Mouse (Mus musculus): ENCODE results near the gene March7. TPM values are rescaled to one million over a fixed set of nuclear protein-coding genes. Genes with fewer than 3 reads are reported as not detected.

The March7 gene
- polyA plus RNA-seq, 1 experiment from 2014 or later = 67.4 TPM

DNA sequence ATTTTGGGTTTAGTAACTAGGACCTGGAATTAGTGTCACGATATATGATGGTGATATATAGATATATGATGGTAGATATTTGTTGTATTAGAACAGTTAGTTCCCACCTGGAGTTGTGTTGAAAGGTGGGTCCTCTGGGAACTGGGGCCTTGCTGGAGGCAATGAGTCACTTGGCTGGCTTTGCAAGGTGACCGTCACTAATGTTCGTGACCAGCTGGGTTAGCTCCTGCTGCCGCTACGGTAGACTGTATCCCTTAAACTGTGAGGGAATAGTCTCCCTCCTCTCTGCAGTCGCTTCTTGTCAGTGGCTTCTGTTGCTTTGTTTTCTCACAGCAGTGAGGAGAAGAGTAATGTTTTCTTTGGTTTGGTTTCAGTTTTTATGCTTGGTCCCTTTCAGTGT, 11.5 kb downstream of the March7 start:
- 82% methylated on average over 6 of the region's 6 CpGs for WGBS
- Histone ChIP-seq H3K4me1 (no peaks in the 10 kb centered on the region), H3K36me3 (peaks cover 54% of the 10 kb centered on the region), H3K27me3 (ENCODE audit: low read depth, poor library complexity, severe bottlenecking) (no peaks in the 10 kb centered on the region), H3K27ac (replicated peaks) (no peak overlapping the region), H3K4me3 (no peak overlapping the region), H3K9me3 (replicated peaks) (no peaks in the 10 kb centered on the region)
- no peak for DNase-seq (ENCODE audit: low spot score)

DNA sequence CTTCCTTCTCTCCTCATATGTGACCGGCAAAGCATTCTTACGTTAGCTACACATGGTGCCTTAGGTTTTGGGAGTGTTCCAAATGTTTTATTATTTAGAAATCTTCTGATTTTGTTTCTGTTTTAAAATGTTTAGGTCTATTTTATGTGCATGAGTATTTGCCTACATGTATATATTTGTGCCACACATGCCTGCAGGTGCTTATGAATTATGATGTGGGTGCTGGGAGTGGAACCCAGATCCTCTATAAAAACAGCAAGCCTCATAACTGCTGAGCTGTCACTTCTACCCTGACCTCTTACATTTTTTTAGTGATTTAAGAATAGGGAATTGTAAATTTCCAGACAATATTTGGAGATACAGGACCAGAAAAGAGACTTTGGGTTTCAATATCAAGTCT, 12.3 kb downstream of the March7 start:
- 96% methylated on average over 2 of the region's 2 CpGs for WGBS
- no peaks in the 10 kb centered on the region for H3K9me3 ChIP-seq (replicated peaks)
- no peak for DNase-seq (ENCODE audit: low spot score)

DNA sequence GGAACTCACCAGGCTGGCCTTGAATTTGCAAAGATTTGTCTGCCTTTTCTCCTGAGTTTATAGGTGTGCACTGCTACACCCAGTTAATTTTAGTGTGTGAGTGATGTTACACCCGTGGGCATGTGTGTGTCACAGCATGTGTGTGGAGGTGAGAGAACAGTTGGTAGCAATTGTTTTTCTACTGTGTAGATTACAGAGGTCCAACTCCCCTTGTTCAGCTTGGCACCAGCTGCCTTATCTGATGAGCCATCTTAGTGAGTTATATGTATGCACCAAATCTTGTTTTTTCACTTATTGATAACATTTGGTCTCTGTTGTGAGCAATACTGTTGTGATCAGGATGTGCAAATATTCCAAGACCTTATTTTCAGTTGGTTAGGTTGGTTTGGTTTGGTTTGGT, 13.8 kb downstream of the March7 start:
- no peak overlapping the region for H3K27ac ChIP-seq (replicated peaks)
- no peaks in the 10 kb centered on the region for H3K27me3 ChIP-seq (ENCODE audit: low read depth, poor library complexity, severe bottlenecking)
- no peak overlapping the region for H3K4me3 ChIP-seq
- WGBS = 83% methylated on average over 1 of the region's 1 CpGs
- no peaks in the 10 kb centered on the region for H3K4me1 ChIP-seq
- peaks cover 37% of the 10 kb centered on the region for H3K36me3 ChIP-seq
- DNase-seq (ENCODE audit: low spot score) = no peak
- no peaks in the 10 kb centered on the region for H3K9me3 ChIP-seq (replicated peaks)

More for the DNA sequence above, 12.3 kb downstream of the March7 start:
- Histone ChIP-seq H3K27me3 (ENCODE audit: low read depth, poor library complexity, severe bottlenecking) (no peaks in the 10 kb centered on the region), H3K36me3 (peaks cover 52% of the 10 kb centered on the region), H3K4me1 (no peaks in the 10 kb centered on the region), H3K27ac (replicated peaks) (no peak overlapping the region), H3K4me3 (no peak overlapping the region)

DNA sequence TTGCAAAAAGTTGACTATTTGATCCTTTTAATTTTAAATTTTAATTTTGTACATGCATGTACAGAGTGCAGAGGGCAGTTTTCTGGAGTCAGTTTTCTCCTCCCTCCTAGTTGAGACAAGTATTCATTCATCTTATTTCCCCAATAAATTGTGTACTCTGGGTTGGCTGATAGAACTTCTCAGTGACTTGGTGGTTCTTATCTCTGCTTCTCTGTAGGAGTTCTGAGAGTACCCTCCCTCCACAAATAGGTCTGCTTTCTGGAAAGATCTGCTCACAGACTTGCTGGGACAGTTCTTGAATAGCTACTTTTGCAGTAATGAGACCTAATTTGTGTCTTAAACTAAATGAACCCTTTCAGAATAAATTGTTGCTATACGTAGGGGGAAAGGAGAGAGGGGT, 18.8 kb downstream of the March7 start:
- WGBS = 82% methylated on average over 1 of the region's 1 CpGs
- Histone ChIP-seq H3K27ac (replicated peaks) (no peak overlapping the region), H3K36me3 (peaks cover 61% of the 10 kb centered on the region), H3K4me1 (no peaks in the 10 kb centered on the region), H3K27me3 (ENCODE audit: low read depth, poor library complexity, severe bottlenecking) (no peaks in the 10 kb centered on the region), H3K4me3 (no peak overlapping the region), H3K9me3 (replicated peaks) (no peaks in the 10 kb centered on the region)
- DNase-seq (ENCODE audit: low spot score) = no peak

DNA sequence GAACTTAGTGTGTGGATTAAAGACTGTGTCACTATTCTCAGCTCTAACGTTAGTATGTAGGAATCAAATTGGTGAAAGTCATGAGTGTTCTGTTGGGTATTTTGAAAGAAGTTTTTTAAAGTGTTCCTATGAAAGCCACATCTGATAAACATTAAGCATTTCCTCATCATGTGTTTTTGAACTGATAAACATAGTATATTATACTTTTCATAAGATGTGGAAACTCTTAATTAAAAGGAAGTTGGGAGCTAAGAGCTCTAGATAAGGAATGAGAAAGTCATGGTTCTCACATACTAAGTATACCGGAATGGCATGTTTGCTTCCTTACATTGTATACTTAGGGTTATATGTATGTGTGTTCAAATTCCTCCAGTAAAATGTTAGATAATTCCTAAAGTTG, 20.7 kb downstream of the March7 start:
- peaks cover 74% of the 10 kb centered on the region for H3K36me3 ChIP-seq
- H3K9me3 ChIP-seq (replicated peaks) = no peaks in the 10 kb centered on the region
- no peak overlapping the region for H3K27ac ChIP-seq (replicated peaks)
- no peak for DNase-seq (ENCODE audit: low spot score)
- WGBS = 95% methylated on average over 2 of the region's 2 CpGs
- H3K4me3 ChIP-seq = no peak overlapping the region
- no peaks in the 10 kb centered on the region for H3K4me1 ChIP-seq
- H3K27me3 ChIP-seq (ENCODE audit: low read depth, poor library complexity, severe bottlenecking) = no peaks in the 10 kb centered on the region

DNA sequence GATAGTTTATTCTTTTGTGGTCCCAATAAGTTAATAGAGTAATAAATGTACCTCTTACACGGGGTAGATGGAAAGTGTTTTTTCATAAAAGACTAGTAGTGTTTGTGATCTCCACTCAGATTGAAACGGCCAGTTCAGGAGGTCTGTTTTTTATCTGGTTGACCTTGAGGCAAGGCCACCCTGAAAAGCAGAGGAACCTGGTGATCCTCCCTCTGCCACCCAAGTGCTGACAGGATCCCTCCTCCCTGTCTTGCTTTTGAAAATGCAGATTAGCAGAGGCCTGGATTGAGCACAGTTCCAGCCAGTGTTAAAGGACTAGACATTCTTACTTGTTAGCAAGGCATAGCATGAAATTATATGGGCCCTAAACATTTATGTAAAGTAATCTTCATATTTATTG, 23.5 kb downstream of the March7 start:
- Histone ChIP-seq H3K36me3 (peaks cover 88% of the 10 kb centered on the region), H3K27me3 (ENCODE audit: low read depth, poor library complexity, severe bottlenecking) (no peaks in the 10 kb centered on the region), H3K4me3 (no peak overlapping the region), H3K4me1 (no peaks in the 10 kb centered on the region), H3K9me3 (replicated peaks) (no peaks in the 10 kb centered on the region), H3K27ac (replicated peaks) (no peak overlapping the region)
- DNase-seq (ENCODE audit: low spot score) = no peak
- 79% methylated on average over 2 of the region's 2 CpGs for WGBS

DNA sequence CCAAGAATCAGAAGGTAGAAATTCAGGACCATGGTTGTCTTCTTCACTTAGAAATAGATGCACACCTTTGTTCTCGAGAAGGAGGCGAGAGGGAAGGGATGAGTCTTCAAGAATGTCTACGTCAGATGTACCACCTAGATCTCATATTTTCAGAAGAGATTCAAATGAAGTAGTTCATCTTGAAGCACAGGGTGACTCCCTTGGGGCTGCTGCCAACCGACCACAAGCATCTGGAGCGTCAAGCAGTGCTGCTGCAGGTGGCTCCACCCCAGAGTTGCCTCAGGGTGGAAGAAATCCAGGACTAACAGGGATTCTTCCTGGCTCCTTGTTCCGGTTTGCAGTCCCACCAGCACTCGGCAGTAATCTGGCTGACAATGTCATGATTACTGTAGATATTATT, 24.8 kb downstream of the March7 start:
- no peak overlapping the region for H3K27ac ChIP-seq (replicated peaks)
- peaks cover 98% of the 10 kb centered on the region for H3K36me3 ChIP-seq
- no peak for DNase-seq (ENCODE audit: low spot score)
- H3K4me1 ChIP-seq = no peaks in the 10 kb centered on the region
- H3K27me3 ChIP-seq (ENCODE audit: low read depth, poor library complexity, severe bottlenecking) = no peaks in the 10 kb centered on the region
- WGBS = 92% methylated on average over 7 of the region's 7 CpGs
- no peak overlapping the region for H3K4me3 ChIP-seq
- H3K9me3 ChIP-seq (replicated peaks) = no peaks in the 10 kb centered on the region

DNA sequence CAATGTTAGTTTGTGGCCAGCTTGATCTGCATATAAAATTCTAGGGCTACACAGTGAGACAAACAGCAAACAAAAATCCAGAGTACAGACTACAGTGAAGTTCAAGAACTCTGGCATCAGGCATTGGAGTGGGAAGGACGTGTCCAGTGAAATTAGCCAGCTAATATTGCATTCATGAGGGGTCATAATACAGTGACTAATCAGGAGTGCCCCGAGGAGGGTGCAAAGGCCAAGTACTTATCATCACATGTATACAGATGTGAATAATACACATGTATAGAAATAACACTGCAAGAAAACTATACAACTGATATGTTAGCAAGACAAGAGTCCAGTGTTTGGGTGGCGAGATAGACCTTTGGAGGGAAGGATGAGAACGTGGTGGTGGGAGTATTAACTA, 43.1 kb downstream of the March7 start:
- Histone ChIP-seq H3K4me1 (no peaks in the 10 kb centered on the region), H3K36me3 (peaks cover 33% of the 10 kb centered on the region), H3K4me3 (no peak overlapping the region), H3K27ac (replicated peaks) (no peak overlapping the region), H3K27me3 (ENCODE audit: low read depth, poor library complexity, severe bottlenecking) (no peaks in the 10 kb centered on the region), H3K9me3 (replicated peaks) (no peaks in the 10 kb centered on the region)
- no peak for DNase-seq (ENCODE audit: low spot score)
- WGBS = 88% methylated on average over 4 of the region's 4 CpGs

DNA sequence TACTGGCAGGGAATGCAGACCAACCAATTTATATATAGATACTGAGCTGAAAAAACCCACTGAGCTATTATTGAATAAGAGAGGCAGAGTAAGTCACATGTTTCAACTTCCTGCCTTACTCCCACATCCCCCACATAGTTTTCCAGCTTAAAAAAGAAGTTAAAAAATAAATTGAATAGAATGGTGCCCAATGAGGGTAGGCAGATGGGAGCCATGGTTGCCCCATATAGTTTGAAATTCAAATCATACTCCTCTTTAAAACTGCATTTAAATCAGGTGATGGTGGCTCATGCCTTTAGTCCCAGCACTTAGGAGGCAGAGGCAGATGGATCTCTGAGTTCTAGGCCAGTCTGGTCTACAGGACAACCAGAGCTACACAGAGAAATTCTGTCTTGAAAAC, 43.8 kb downstream of the March7 start:
- H3K27ac ChIP-seq (replicated peaks) = no peak overlapping the region
- no peaks in the 10 kb centered on the region for H3K4me1 ChIP-seq
- no peak for DNase-seq (ENCODE audit: low spot score)
- no peaks in the 10 kb centered on the region for H3K9me3 ChIP-seq (replicated peaks)
- H3K36me3 ChIP-seq = peaks cover 29% of the 10 kb centered on the region
- H3K4me3 ChIP-seq = no peak overlapping the region
- H3K27me3 ChIP-seq (ENCODE audit: low read depth, poor library complexity, severe bottlenecking) = no peaks in the 10 kb centered on the region

DNA sequence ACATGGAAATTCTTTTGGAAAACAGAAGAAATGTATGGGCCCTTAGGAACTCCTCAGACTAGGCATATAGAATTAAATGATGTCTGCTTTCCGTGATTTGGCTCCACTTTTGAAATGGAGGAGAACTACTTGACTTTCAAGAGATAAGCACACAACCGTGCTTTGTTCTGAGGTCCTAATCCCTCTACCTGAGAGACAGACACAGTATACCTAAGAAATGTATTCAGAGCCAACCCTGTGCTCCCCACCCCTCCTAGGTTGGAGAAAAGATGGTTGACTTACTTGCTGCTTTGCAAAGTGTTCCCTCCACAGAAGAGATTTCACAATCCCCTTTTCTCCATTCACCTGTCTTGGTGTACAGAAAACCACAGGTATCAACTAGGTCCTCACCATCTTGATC, 47.1 kb downstream of the March7 start:
- H3K4me3 ChIP-seq = no peak overlapping the region
- no peak for DNase-seq (ENCODE audit: low spot score)
- H3K36me3 ChIP-seq = peaks cover 6% of the 10 kb centered on the region
- no peaks in the 10 kb centered on the region for H3K27me3 ChIP-seq (ENCODE audit: low read depth, poor library complexity, severe bottlenecking)
- no peak overlapping the region for H3K27ac ChIP-seq (replicated peaks)
- H3K4me1 ChIP-seq = no peaks in the 10 kb centered on the region
- H3K9me3 ChIP-seq (replicated peaks) = no peaks in the 10 kb centered on the region
- 84% methylated on average over 2 of the region's 2 CpGs for WGBS

DNA sequence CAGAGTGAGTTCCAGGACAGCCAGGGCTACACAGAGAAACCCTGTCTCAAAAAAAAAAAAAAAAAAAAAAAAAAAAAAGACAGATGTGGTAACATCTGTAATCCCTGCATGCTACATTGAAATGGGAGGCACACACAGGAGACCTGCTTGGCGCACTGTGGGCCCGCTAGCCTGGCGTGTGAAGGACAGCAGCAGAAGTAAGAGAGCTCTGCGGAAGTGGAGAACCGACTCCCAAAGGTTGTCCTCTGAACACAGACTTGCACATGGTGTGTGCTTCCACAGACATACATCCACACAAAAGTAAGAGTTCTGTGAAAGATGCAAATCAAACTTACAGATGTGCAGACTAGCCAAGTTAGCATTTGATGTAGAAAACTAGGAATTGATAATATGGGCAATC, 49.5 kb downstream of the March7 start:
- Histone ChIP-seq H3K4me3 (no peak overlapping the region), H3K36me3 (peaks cover 3% of the 10 kb centered on the region), H3K27me3 (ENCODE audit: low read depth, poor library complexity, severe bottlenecking) (no peaks in the 10 kb centered on the region), H3K4me1 (no peaks in the 10 kb centered on the region), H3K27ac (replicated peaks) (no peak overlapping the region), H3K9me3 (replicated peaks) (no peaks in the 10 kb centered on the region)
- no peak for DNase-seq (ENCODE audit: low spot score)
- 92% methylated on average over 5 of the region's 5 CpGs for WGBS

DNA sequence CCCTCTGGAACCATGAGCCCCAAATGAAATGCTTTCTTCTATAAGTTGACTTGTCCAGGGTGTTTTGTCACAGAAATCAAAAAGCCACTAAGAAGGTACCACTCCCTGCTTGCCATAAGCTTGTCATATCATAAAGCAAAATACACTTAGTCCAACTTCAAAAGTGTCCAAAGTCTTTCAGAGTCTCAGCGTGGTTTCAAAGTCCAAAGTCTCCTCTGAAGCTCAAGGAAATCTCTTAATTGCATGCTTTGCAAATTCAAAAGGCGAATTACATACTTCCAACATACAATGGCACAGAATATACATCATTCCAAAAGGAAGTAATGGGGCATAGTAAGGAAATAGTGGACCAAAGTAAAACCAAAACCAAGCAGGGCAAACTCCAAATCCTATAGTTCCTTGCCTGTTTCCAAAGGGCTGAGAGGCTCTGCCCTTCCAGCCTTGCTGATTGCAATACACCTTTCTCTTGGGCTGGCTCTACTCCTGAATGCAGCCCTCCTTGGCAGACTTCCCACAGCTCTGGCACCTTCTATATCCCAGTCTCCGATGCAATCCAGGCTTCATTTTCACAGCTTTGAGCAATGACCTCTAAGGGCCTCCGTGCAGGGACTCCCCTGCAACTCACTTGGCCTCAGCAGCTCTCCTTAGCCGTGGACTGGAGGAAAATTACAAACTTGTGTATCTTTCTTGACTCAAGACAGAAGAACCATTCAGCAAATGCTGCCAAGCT, 51.1 kb downstream of the March7 start:
- Histone ChIP-seq H3K4me1 (no peaks in the 10 kb centered on the region), H3K27me3 (ENCODE audit: low read depth, poor library complexity, severe bottlenecking) (no peaks in the 10 kb centered on the region), H3K9me3 (replicated peaks) (no peaks in the 10 kb centered on the region), H3K4me3 (no peak overlapping the region), H3K36me3 (no peaks in the 10 kb centered on the region), H3K27ac (replicated peaks) (no peak overlapping the region)
- WGBS = 89% methylated on average over 5 of the region's 5 CpGs
- DNase-seq (ENCODE audit: low spot score) = no peak

DNA sequence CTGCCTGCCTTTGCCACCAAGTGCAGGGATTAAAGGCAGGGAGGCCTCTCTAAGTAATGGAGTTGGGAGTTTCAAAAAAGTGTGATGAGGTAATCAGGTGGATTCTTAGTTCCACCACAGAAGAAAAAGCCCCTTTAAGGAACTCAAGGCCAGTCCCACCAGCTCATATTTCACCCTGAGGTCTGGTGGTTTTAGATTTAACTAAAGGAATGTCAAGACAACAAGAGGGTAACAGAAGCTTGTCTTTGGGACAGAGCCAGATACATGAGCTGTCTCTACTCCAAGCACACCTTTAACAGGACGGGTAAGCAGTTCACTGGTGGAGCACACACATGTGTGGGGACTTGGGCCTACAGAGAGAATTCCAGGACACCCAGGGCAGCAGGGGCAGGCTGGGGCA, 57.9 kb downstream of the March7 start:
- H3K27ac ChIP-seq (replicated peaks) = no peak overlapping the region
- 59% methylated on average over 1 of the region's 1 CpGs for WGBS
- no peak overlapping the region for H3K4me3 ChIP-seq
- no peak for DNase-seq (ENCODE audit: low spot score)
- H3K4me1 ChIP-seq = no peaks in the 10 kb centered on the region
- H3K36me3 ChIP-seq = 0 out of 2 replicates have a peak, but pooled peaks cover 4% of the 10 kb centered on the region
- 0 out of 2 replicates have a peak, but pooled peaks cover 5% of the 10 kb centered on the region for H3K9me3 ChIP-seq (replicated peaks)
- H3K27me3 ChIP-seq (ENCODE audit: low read depth, poor library complexity, severe bottlenecking) = no peaks in the 10 kb centered on the region
